Mouse (Mus musculus) spleen, adult 2 months (tissue): ENCODE data around the gene Slc5a4b.

ENCODE experiments used
- CTCF ChIP-seq: fragments of 200-500 bp; IDR thresholded peaks from 2 replicates; pipeline ENCODE4 v1.5.1; 2011; ENCODE audit warnings: mild to moderate bottlenecking, inconsistent platforms; ENCODE audit not compliant: insufficient read depth, insufficient read length, insufficient replicate concordance; ENCODE audit errors: extremely low read depth
- POLR2A ChIP-seq: fragments of 200-500 bp; IDR thresholded peaks from 2 replicates; pipeline ENCODE4 v1.6.1; 2011; ENCODE audit warnings: low read depth, low read length, inconsistent platforms

DNA sequence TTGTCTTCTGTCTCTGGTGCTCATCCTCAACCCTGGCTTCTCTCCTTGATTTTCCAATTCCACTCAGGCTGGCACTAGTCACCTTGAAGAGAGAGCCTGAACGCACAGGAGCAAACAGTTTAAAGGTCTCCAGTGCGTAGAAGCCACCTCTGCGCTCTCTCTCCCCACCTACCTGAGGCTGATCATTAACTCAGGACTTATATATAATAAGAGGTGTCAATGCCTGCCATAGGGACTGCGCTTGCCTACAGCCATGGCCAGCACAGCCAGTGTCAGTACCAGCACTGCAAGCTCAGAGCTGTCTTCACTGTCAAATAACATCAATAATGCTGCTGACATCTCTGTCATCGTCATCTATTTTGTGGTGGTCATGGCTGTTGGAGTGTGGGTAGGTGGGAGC lies 36.5 kb upstream of the Slc5a4b start, which contains the start of gene Slc5a4a:
- TF ChIP-seq POLR2A (no peak), CTCF (no peak)
